Mouse (Mus musculus) c-Kit-positive CD71-negative TER-119-negative erythroid progenitor cells, embryonic 14.5 days (primary cell): ENCODE results near the gene Gm20388.

Experiments used
- DNase-seq: peaks from one replicate; pipeline ENCODE4 v3.0.0-alpha.2; 2013; ENCODE audit warnings: low read depth

Gm20388 gene

DNA sequence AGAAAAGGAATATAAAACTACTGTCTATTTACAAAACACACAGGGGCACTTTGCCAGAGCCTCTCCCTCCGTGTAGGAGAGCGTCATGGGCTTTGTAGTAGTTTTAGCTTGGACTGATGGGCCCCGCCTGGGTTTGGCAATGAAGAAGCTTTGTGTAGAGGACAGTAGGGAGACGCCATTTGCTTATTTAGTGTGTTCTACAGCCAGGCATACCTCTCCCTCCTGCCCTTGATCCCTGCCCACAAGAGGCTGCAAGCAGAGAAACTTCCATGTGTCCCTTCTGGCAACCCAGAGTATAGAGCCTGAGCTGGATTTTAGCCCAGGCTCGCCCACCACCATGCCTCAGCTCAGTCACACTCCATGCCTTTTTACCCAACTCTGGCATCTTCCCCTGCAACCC lies 4271.1 kb downstream of the Gm20388 start:
- DNase-seq: no peak

DNA sequence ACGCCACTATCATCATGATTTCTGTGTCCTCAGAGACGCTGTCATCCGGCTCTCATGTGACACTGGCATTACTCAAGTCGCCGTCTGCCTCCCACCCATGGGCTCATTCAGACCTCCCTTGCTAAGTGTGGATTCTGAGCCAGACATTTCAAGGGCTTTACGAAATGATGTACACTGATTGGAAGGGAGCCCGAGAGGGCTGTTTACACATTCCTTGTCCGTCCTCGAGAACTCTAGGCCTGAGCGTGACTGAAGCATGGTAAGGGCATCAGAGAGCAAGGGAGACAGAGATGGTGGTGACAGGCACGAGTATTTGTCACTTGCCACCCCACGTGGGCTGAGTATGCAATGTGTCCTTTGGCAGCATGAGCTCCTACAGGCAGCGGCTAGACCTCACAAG lies 4271.6 kb downstream of the Gm20388 start:
- no peak for DNase-seq

DNA sequence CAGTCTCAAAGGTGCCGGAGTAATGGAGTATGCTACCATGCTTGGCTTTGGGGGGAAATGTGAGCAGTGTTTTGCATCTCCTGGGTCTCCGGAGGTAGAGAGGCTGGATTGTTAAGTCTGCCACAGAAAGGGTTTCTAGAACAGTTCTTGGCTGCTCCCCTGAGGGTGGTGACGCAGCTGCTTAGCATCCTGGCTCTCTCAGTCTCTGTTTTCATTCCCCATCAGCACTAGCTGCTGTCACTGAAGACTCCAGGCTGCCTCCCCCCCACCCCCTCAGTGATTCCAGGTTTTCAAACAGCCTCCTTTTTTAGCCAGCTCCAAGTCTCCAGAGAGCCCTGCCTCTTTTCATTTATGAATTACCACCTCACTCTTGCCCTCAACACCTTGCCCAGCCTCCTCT lies 4273.4 kb downstream of the Gm20388 start:
- DNase-seq: no peak

DNA sequence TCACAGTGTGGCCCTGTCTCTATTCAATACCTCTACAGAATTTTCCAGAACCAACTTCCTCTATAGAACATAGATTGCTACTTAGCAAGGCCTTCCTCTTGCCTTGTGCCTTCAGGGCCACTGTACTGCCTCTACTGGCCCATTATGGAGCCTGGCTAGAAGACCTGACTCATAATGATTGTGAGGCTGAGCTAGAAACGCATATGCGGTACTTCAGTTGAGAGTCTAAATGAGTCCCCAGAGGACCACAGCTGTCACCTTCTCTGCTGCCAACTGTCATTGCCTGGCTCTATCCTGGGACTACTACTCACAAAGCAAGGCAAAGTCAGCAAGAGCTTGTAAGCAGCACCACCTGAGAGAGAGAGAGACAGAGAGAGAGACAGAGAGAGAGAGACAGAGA lies 4273.9 kb downstream of the Gm20388 start:
- DNase-seq: no peak

DNA sequence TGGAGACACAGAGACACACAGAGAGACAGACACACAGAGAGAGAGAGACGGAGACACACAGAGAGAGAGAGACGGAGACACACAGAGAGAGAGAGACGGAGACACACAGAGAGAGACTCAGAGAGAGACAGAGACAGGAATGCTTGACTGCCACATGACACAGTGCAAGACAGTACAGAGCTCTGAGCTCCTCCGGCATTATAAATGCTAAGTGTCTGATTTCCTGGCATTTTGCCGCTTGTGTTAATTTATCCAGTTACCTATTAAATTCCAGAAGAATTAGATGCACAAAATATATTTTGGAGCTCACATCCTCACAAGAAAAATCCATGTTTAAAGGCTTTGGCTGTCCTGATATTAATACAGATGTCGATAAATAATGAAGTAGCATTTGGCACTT lies 4274.4 kb downstream of the Gm20388 start:
- no peak for DNase-seq

DNA sequence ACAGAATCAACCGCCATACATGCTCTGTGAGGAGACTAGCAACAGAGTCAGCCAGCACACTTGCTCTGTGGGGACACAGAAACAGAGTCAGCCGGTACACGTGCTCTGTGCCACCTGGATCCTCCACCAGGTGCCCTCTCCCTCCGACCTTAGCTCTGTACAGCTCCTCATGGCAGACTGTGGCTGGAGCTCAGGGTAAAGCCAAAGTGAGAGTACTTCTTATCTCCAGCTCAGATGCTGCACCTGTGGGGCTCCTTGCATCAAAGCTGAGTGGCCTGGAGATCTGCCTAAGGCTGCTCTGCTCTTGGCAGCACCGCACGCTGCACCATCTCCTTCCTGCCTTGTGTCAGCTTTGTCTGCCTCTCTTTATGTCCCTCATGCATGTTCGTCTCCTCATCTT lies 4279.7 kb downstream of the Gm20388 start:
- DNase-seq: no peak

DNA sequence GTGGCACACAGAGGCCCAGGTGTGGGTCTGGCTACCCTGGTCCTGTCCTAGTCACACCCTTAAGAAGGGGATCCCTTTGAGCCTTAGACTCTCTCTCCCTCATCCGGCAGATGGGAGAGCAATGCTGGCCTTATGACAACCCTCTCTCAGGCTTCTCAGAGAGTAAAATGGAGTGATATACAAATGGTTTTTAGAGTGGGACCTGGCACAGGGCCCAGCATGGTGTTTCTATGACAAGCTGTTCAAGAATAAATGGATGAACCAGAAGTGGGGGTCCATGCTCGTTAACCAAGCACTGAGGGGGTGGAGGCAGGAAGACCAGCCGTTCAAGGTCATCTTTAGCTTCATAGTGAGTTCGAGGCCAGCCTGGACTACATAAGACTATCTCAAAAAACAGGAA lies 4281.6 kb downstream of the Gm20388 start:
- DNase-seq: no peak

DNA sequence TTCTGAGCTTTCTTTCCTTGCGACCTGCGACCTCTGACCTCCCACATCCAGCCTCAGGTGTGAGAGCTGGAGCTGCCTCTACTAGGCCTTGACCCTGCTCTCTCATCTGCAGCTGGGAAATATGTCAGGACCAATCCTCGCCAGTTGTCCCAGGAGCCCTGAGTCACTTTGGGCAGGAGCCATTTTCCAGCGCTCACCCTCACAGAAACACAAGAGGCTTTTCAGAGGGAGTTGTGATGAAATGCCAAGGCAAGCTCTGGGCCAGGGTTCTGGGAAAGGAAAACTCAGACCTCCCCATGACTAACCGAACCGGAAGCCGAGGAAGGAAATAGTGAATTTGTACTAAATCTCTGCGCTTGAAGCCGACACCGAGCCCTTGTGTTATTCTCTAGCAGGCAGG lies 4282.3 kb downstream of the Gm20388 start:
- DNase-seq: no peak

DNA sequence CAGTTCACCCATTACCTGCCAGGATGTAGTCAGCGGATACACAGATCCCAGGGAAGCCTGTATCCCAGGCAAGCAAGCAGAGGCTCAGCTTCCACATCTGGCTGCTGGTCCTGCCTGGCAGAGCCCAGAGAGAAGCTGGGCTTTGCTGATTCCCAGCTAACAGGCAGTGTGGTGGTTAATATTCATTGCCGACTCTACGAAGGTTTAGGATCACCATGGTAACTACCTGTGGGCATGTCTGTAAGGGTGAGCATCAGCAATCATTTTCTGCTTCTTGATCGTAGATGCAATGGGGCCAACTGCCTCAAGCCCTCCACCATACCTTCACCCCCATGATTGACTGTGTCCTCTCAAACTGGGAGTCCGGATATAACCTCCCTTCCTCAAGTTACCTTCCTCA lies 4283.4 kb downstream of the Gm20388 start:
- DNase-seq: no peak

DNA sequence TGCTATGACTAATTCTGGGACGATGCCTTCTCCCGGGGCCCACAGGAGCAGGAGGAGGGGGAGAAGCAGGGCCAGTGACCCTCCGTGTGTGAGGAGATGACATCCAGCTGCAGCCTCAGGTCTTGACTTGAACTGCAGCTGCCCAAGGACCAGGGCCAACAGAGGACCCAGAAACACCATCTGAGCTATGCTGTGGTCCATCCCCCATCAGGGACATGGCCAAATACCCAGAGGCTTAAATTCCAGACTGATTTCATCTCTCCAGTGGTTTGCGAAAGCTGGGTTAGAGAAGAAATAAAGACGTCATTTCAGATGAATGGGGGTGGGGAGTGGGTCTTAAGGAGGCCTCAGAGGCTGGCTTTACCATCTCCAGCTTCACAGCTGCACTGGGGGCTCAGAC lies 4285.6 kb downstream of the Gm20388 start:
- no peak for DNase-seq

DNA sequence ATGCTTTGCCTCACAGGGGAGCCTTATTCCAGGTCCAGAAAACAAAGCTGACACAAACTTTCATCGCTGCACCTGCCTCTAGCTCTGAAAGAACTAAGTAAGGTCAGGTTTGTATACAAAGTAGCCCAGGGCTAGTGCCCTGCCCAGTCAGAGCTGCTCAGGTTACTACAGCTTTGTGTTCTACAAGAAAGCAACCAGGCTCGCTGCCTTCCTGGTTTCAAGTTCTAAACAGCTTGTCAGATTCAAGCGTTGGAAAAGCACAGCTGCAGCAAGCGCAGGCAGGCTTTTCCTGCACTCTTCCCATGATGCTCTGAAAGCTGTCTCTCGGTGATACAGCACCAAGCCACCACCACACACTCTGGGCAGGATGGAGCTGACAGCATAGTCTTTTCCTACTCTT lies 4286.2 kb downstream of the Gm20388 start:
- DNase-seq: no peak

DNA sequence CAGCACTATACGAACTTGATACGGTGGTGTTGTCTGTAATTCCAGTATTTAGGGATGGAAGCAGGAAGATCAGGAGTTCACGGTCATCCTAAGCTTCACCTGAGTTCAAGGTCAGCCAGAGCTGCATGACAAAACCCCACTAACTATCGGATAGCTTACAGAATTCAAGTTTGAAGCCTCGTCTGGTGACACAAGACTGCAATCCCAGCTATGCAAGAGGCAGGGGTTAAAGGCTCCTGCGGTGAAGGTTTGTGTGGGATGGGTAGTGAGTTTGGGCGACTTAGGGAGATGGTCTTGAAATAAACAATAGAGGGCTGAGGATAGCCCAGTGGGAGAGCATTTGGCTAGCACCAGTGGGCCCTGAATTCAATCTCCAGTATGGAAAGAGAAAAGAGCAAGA lies 4287.6 kb downstream of the Gm20388 start:
- DNase-seq: no peak

DNA sequence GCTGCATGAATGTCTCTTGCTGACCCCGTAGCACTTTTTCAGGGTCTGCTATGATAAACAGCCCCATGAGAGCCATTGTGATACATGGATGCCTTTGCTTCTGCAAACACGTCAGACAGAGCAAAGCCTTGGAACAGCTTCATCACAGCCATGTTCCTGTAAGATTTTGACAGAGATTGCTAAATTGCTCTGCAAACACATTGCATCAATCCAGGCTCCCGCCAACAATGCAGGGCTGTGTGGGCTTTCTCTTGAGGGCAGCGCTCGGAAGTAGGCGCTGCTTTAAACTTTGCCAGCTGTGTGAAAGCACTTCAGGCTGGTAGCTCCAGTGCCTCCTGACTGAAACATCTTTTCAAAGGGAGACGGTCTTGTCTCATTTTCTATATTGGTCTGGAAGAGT lies 4289.8 kb downstream of the Gm20388 start:
- no peak for DNase-seq

DNA sequence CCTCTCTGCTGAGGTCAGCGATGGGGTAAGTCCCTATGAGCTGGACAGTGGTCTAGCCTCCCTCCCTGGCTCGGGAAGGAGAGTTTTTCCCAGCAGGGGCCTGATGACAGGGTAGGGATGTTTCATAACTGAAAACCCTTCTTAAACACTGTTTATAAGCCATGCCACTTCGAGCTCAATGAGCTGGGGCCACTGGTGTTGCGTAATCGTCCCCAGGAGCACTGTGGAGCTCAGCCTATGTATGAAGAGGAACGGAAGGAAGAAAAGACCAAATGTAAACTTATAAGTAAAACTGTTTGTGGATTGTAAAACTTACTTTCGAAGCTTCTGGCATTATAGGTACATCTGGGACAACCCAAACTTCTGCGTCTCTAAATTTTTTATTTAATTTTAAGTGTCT lies 4291.1 kb downstream of the Gm20388 start:
- no peak for DNase-seq

DNA sequence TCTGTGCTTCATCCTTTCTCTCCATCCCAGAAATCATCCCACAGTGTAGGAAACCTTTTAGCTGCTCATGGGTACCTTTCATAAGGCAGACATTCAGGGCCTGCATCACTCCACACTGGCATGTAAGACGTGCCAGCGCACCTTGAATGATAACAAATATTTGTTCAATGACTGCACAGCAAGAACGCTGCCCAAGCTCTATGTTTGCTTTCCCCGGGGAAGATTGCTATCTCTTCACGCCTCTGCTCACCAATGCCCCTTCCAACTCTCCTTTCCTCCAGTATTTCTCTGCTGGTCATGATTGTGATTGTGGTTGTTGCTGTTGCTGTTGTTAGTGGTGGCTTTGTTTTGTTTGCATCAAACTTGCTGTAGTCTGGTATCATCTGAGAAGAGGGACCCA lies 4292.3 kb downstream of the Gm20388 start:
- no peak for DNase-seq

DNA sequence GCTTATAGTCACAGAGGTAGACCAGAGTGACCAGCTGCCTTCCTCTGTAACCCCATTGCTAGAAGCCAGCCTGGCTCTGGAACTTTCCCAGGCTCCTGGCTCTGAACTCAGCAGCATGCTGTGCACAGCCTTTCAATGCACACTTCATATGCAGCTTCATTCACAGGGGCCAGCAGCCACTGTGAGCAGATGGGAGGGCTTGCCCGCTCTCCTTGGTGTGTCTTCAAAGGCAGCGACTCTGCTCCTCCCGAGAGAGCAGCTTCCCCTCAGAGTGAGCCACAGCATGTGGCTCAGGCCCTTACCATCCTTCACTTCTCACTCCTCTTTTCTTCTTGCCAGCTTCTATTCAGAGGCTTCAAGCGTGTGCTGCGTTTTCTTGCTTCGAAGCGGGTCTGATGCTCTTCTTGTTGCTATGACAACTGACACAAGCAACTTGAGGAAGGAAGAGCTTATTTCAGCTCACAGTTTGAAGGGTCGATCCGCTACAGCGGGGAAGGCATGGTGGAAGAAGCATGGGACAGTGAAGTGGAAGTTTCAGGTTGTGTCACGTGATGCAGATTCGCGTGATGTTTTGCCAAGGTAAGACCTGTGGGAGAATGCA lies 4293.5 kb downstream of the Gm20388 start:
- DNase-seq: no peak

DNA sequence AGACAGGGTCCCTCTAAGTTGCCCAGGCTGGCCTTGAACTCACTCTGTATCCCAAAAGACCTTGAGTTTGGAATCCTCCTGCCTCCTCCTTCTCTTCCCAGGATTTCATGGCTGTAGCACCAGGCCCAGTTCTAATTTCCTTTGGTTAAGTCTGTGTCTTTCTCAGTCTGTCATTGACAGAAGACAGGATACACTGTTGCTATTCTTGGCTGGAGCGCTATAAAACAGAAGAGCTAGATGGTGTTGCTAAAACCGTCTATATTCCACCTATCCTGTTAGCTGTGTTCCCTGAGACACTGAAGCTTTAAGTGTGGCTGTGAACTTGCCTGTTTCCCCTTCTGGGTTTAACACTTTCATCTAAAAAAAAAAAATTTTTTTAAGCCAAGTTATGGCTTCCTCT lies 4301.5 kb downstream of the Gm20388 start:
- DNase-seq: no peak

DNA sequence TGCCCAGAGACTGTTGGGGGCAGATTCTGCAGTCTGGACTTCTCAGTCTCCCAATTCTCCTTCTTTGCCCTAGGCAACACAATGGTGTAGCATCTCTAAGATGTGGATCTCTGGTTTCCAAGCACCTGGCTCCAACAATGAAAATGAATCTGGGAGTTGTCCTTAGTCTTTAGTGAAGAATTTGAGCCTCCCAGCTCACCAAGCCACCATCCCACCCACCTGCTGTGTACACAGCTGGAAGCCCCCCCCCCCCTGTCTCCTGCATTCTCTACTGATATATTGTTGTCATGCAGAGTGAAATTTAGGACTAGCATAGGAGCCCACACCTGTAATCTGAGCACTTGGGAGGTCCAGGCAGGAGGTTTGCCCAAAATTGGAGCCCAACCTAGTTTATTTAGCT lies 4306.3 kb downstream of the Gm20388 start:
- no peak for DNase-seq

DNA sequence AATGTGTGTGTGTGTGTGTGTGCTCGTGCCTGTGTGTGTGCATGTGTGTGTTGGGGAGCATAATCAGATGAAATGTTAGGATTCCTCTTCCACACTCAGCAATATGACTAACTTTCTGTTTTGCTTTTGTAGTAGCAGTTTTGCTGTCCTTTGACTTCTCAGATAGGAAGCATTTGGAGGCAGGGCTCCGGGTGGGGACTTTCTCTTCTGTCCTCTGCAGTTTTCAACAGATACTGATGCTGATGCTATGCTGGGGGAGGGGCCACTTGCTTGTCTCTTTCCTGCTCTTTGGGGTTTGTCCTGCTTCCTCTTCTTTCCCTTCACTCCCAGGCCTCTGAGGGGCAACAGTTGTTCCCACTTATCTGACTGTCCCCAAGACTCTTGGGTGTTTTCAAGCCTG lies 4319.2 kb downstream of the Gm20388 start:
- no peak for DNase-seq

DNA sequence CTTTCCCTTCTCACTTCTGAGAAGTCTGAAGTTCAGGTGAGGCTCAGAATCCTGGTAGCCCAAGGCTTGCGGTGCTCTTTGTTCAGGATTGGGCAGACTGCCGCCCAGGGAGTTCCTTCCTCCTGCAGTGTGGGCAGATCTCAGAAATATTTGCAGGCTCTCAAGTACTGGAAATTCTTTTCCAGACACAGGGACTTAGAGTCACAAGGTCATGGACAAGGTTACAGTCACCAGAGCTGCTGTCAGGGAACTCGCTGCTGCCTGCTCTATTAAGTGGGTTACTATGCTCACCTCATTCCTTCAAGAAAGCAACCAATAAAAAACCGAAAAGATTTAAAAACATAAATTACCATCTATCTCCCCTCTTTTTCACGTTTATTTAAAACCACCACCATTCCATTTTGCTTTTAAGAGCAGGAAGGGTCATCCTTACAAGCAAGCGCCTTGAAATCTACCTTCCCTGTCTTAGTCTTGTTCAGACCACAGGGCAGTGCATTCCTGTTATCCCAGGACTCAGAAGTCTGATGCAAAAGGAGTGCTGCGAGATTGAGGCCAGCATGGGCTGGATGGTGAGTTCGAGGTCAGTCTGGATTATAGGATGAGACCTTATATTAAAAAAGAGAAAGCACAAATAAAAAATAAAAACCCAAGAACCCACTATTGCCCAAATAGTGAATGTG lies 4320.0 kb downstream of the Gm20388 start:
- DNase-seq: no peak

DNA sequence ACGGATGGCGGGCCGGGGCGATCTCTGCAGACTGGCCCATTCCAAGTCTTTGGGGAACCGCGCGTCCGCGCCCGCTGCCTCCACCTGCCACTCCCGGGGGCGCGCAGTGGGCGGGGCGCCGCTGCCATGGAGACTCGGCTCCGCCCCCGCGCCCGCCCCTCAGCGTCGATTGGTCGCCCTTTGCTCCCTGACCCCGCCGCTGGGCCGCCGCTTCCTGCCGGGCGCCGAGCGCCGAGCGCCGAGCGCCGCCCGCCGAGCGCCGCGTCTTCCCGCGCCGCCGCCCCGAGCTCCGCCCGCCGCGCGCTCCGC lies 4320.5 kb downstream of the Gm20388 start, which contains the start of gene Galnt2:
TSS of gene Galnt2 (plus strand) at position 216 of the 309 bp plus-strand sequence.
- DNase-seq: peak; percentile 66

DNA sequence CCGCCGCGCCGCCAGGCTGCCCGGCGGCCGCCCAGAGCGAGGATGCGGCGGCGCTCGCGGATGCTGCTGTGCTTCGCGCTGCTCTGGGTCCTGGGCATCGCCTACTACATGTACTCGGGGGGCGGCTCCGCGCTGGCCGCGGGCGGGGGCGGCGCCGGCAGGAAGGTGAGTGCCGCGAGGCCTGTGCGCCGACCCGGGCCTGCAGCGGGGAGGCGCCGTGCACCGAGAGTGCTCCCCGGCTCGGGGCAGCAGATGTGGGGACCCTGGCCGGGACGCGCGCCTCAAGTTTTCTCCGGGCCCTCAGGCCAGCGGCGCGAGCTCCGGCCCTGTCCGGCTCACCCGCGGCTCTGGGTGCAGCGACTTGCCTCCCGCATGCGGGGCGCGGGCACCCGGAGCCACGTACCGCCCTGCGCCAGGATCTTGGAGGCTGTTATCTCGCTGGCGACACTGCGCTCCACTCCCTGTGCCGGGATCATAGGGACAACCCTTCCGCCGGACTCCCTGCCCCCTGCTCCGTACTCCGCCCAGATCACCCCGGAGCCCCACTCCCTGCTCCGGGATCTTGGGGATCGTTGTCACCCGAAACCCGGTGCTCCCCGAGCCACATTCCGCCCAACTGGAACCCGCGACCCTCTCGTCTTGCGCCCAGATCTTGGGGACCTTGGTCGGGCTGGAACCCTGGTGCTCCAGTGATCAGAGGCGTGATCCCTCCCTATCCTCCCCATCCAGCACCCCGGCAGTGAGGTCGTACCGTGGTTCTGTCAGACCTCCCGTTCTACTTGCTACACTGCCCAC lies 4321.0 kb downstream of the Gm20388 start:
- DNase-seq: no peak

DNA sequence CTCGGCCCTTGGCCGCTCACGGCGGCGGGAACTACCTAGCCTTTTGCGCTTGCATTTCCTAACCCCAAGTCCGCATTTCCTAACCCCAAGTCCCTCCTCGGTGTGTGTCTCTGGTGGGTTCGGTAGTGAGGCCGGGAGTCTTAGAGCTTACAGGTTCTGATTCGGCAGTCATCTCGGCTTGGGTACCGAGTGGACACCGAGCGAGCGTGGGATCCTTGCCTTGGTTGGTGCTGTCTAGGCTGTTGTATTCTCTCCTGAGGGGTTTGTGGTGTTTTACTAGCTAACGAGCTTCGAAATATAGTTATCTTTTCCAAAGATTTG lies 4321.6 kb downstream of the Gm20388 start:
- DNase-seq: no peak

DNA sequence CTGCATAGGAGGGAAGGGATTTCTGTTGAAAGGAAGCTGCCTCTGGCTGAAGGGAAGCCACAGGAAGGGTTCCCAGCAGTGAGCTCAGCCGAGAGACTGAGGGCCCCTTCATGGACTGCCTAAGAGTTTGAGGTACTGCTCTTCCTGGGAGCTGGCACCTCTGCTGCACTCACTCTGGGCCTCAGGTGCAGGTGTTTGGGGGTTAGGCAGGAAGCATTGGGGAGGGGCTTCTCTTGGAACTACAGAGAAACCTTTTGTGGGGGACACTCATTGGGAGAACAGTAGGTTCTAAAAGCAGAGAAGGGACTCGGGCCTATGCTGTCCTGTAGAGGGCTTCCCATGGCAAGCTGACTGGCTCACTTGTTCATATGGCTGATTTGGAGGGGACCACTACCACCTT lies 4323.9 kb downstream of the Gm20388 start:
- no peak for DNase-seq
